Comparison of ENCODE assay signal across 7 mouse cellular contexts in the genomic region with DNA sequence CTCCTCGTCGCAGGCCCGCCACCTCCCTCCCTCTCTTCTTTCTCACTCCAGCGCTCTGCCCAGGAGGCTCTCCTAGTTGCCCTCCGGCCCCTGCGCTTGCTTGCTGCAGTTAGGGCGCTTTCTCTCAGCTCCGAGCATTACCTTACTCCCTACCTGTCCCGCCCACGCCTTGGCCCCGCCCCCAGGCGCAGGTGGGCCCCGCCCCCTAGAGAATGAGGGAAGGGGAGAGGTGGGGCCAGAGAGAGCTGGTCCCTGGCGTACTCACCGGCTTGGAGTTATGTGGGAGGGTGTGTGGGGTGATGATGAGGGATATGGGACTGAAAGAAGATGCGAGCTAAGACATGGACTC. TPM values are rescaled to one million over a fixed set of nuclear protein-coding genes. Genes with fewer than 3 reads are reported as not detected.
A peak's percentile ranks its signal among the peaks of the same experiment; 100 is the strongest.
DNase-seq lines count a peak whose midpoint lies in the region; ATAC-seq lines count a peak whose summit lies in the region.

No protein-coding gene starts in this region.

- intact Hi-C loops in left cerebral cortex, postnatal 4 days (cut with DNase I): no loop called here

- peak; percentile 11 for DNase-seq in retina, postnatal 7 days (ENCODE audit: low read depth, low spot score)
- no peak for DNase-seq in retina, postnatal 1 day
- DNase-seq in cerebellum, postnatal 36 days: peak; percentile 21 to 40
- DNase-seq in hindbrain, embryonic 14.5 days (ENCODE audit: low spot score): no peak
- DNase-seq in left cerebral cortex, postnatal 4 days: peak; percentile 26
- DNase-seq in thymus, postnatal 14 days: peak; percentile 50

- H3K36me3 ChIP-seq in hindbrain, embryonic 14.5 days (replicated peaks; ENCODE audit: control insufficient read depth, insufficient read depth): no peaks in the 10 kb centered on the region
- no peaks in the 10 kb centered on the region for H3K36me3 ChIP-seq in midbrain, embryonic 13.5 days

- no peaks in the 10 kb centered on the region for H3K9me3 ChIP-seq in hindbrain, embryonic 14.5 days (ENCODE audit: control insufficient read depth, low read length)
- H3K9me3 ChIP-seq in midbrain, embryonic 13.5 days: no peaks in the 10 kb centered on the region

- H3K27ac ChIP-seq in hindbrain, embryonic 14.5 days: no peak overlapping the region
- H3K27ac ChIP-seq in midbrain, embryonic 13.5 days: no peak overlapping the region

- H3K4me3 ChIP-seq in hindbrain, embryonic 14.5 days (replicated peaks; ENCODE audit: low read length): peak overlapping the region; percentile 57
- H3K4me3 ChIP-seq in midbrain, embryonic 13.5 days (replicated peaks): peak overlapping the region; percentile 62

- H3K27me3 ChIP-seq in hindbrain, embryonic 14.5 days (ENCODE audit: control insufficient read depth, insufficient read depth, low read length): peaks cover 33% of the 10 kb centered on the region
- peaks cover 44% of the 10 kb centered on the region for H3K27me3 ChIP-seq in midbrain, embryonic 13.5 days

- peak overlapping the region; percentile 99 for H3K4me2 ChIP-seq in hindbrain, embryonic 14.5 days (replicated peaks)
- peak overlapping the region; percentile 98 for H3K4me2 ChIP-seq in midbrain, embryonic 13.5 days (replicated peaks)

- 3% methylated on average over 16 of the region's 16 CpGs for WGBS in hindbrain, embryonic 14.5 days
- 1% methylated on average over 16 of the region's 16 CpGs for WGBS in midbrain, embryonic 13.5 days

- H3K9ac ChIP-seq in hindbrain, embryonic 14.5 days: peak overlapping the region; percentile 53
- H3K9ac ChIP-seq in midbrain, embryonic 13.5 days (replicated peaks): peak overlapping the region; percentile 67

- peak; percentile 64; the same call in 1 of the 2 replicates for ATAC-seq in hindbrain, embryonic 14.5 days (ENCODE audit: low FRiP score)
- no peak; the same call in 1 of the 2 replicates for ATAC-seq in midbrain, embryonic 13.5 days

- H3K4me1 ChIP-seq in hindbrain, embryonic 14.5 days (replicated peaks; ENCODE audit: control insufficient read depth, insufficient read depth, low read length): peaks cover 4% of the 10 kb centered on the region; the same call in 1 of the 2 replicates
- H3K4me1 ChIP-seq in midbrain, embryonic 13.5 days (replicated peaks): peaks cover 11% of the 10 kb centered on the region

RNA-seq across cellular contexts. Expression of a gene that starts 0.4 kb away (rescaled TPM):
- polyA plus RNA-seq in hindbrain, embryonic 14.5 days (2014; fragmentation: Nextera tagmentation; extraction: Ambion mirVana): 0.09 TPM in 2 replicates
- under 1 TPM; 0.46 to 0.60 TPM for total RNA-seq in left cerebral cortex, postnatal 4 days (2021)
- polyA plus RNA-seq in midbrain, embryonic 13.5 days (2015; fragmentation: Nextera tagmentation; extraction: Ambion mirVana): 0.06 and 0.09 TPM in 2 replicates

RNA-seq across cellular contexts. Expression of a gene that starts 0.6 kb away (rescaled TPM):
- not detected in 2 replicates for polyA plus RNA-seq in hindbrain, embryonic 14.5 days (2014; fragmentation: Nextera tagmentation; extraction: Ambion mirVana)
- not detected for total RNA-seq in left cerebral cortex, postnatal 4 days (2021)
- not detected in 2 replicates for polyA plus RNA-seq in midbrain, embryonic 13.5 days (2015; fragmentation: Nextera tagmentation; extraction: Ambion mirVana)

Comparison
In these comparisons a context has a peak if more than half of its experiments do, and no peak if none do; other contexts are left out.
1. DNase-seq: peak in retina, postnatal 7 days (single experiment), cerebellum, postnatal 36 days (2 of 2), left cerebral cortex, postnatal 4 days (single experiment) and thymus, postnatal 14 days (single experiment); none in retina, postnatal 1 day (single experiment) and hindbrain, embryonic 14.5 days (single experiment).